Mouse (Mus musculus): ENCODE results near the gene E2f1. TPM values are rescaled to one million over a fixed set of nuclear protein-coding genes. Genes with fewer than 3 reads are reported as not detected.

The E2f1 gene
- polyA plus RNA-seq, 1 experiment from 2014 or later = 5.7 TPM

- Histone ChIP-seq H3K4me2 (replicated peaks; ENCODE audit: low read depth) (no peak overlapping the region), H3K27me3 (ENCODE audit: control insufficient read depth, insufficient read depth, low read length) (no peaks in the 10 kb centered on the region), H3K9ac (ENCODE audit: low read length) (no peak overlapping the region), H3K27ac (replicated peaks) (no peak overlapping the region), H3K4me1 (replicated peaks; ENCODE audit: control insufficient read depth, insufficient read depth) (no peaks in the 10 kb centered on the region), H3K4me3 (ENCODE audit: low read depth, low read length) (no peak overlapping the region), H3K9me3 (ENCODE audit: control insufficient read depth, low read length) (no peaks in the 10 kb centered on the region), H3K36me3 (ENCODE audit: control insufficient read depth, insufficient read depth, low read length) (peaks cover 4% of the 10 kb centered on the region; the same call in 1 of the 2 replicates)
- TF ChIP-seq EP300 (optimal IDR thresholded peaks at IDR 0.05) (no peak), CTCF (IDR thresholded peaks at IDR 0.05; ENCODE audit: low read depth) (no peak)
- 89% methylated on average over 4 of the region's 4 CpGs for WGBS
- DNase-seq (ENCODE audit: low spot score) (no peak), ATAC-seq (ENCODE audit: low FRiP score, low TSS enrichment) (no peak)
These were observed 19.4 kb upstream of the E2f1 start for GRCm38 (mm10) chr2:154589051-154589450.

- no peaks in the 10 kb centered on the region for H3K27me3 ChIP-seq (ENCODE audit: control insufficient read depth, insufficient read depth, low read length)
- no peak for ATAC-seq (ENCODE audit: low FRiP score, low TSS enrichment)
- TF ChIP-seq CTCF (IDR thresholded peaks at IDR 0.05; ENCODE audit: low read depth) = peak; percentile 69
- no peak for TF ChIP-seq EP300 (optimal IDR thresholded peaks at IDR 0.05)
- H3K27ac ChIP-seq (replicated peaks) = no peak overlapping the region
- no peaks in the 10 kb centered on the region for H3K9me3 ChIP-seq (ENCODE audit: control insufficient read depth, low read length)
- DNase-seq (ENCODE audit: low spot score) = peak; percentile 45
- H3K36me3 ChIP-seq (ENCODE audit: control insufficient read depth, insufficient read depth, low read length) = peaks cover 2% of the 10 kb centered on the region; the same call in 1 of the 2 replicates
- H3K9ac ChIP-seq (ENCODE audit: low read length) = no peak overlapping the region
- no peaks in the 10 kb centered on the region for H3K4me1 ChIP-seq (replicated peaks; ENCODE audit: control insufficient read depth, insufficient read depth)
- H3K4me2 ChIP-seq (replicated peaks; ENCODE audit: low read depth) = no peak overlapping the region
- no peak overlapping the region for H3K4me3 ChIP-seq (ENCODE audit: low read depth, low read length)
- WGBS = 78% methylated on average over 5 of the region's 5 CpGs
These were observed 16.7 kb upstream of the E2f1 start for GRCm38 (mm10) chr2:154586405-154586804.

GRCm38 (mm10) chr2:154584931-154585601 lies 15.4 kb upstream of the E2f1 start:
- Histone ChIP-seq H3K9me3 (ENCODE audit: control insufficient read depth, low read length) (no peaks in the 10 kb centered on the region), H3K27me3 (ENCODE audit: control insufficient read depth, insufficient read depth, low read length) (no peaks in the 10 kb centered on the region), H3K9ac (ENCODE audit: low read length) (no peak overlapping the region), H3K4me1 (replicated peaks; ENCODE audit: control insufficient read depth, insufficient read depth) (no peaks in the 10 kb centered on the region), H3K27ac (replicated peaks) (no peak overlapping the region), H3K4me3 (ENCODE audit: low read depth, low read length) (no peak overlapping the region), H3K36me3 (ENCODE audit: control insufficient read depth, insufficient read depth, low read length) (peaks cover 2% of the 10 kb centered on the region; the same call in 1 of the 2 replicates), H3K4me2 (replicated peaks; ENCODE audit: low read depth) (no peak overlapping the region)
- TF ChIP-seq CTCF (IDR thresholded peaks at IDR 0.05; ENCODE audit: low read depth) (no peak), EP300 (optimal IDR thresholded peaks at IDR 0.05) (no peak)
- 70% methylated on average over 17 of the region's 17 CpGs for WGBS
- no peak for DNase-seq (ENCODE audit: low spot score)
- no peak for ATAC-seq (ENCODE audit: low FRiP score, low TSS enrichment)

GRCm38 (mm10) chr2:154583906-154584872 lies 14.5 kb upstream of the E2f1 start:
- no peaks in the 10 kb centered on the region for H3K9me3 ChIP-seq (ENCODE audit: control insufficient read depth, low read length)
- TF ChIP-seq CTCF (IDR thresholded peaks at IDR 0.05; ENCODE audit: low read depth) = no peak
- no peak for TF ChIP-seq EP300 (optimal IDR thresholded peaks at IDR 0.05)
- H3K4me1 ChIP-seq (replicated peaks; ENCODE audit: control insufficient read depth, insufficient read depth) = no peaks in the 10 kb centered on the region
- H3K9ac ChIP-seq (ENCODE audit: low read length) = no peak overlapping the region
- no peak overlapping the region for H3K4me3 ChIP-seq (ENCODE audit: low read depth, low read length)
- DNase-seq (ENCODE audit: low spot score) (no peak), ATAC-seq (ENCODE audit: low FRiP score, low TSS enrichment) (no peak; the same call in 1 of the 2 replicates)
- H3K36me3 ChIP-seq (ENCODE audit: control insufficient read depth, insufficient read depth, low read length) = peaks cover 2% of the 10 kb centered on the region; the same call in 1 of the 2 replicates
- H3K27ac ChIP-seq (replicated peaks) = no peak overlapping the region
- no peak overlapping the region for H3K4me2 ChIP-seq (replicated peaks; ENCODE audit: low read depth)
- 54% methylated on average over 14 of the region's 15 CpGs for WGBS
- no peaks in the 10 kb centered on the region for H3K27me3 ChIP-seq (ENCODE audit: control insufficient read depth, insufficient read depth, low read length)

GRCm38 (mm10) chr2:154581421-154581820 lies 11.7 kb upstream of the E2f1 start:
- WGBS = 79% methylated on average over 1 of the region's 1 CpGs
- no peaks in the 10 kb centered on the region for H3K4me1 ChIP-seq (replicated peaks; ENCODE audit: control insufficient read depth, insufficient read depth)
- no peak overlapping the region; the same call in 1 of the 2 replicates for H3K27ac ChIP-seq (replicated peaks)
- no peak overlapping the region for H3K4me3 ChIP-seq (ENCODE audit: low read depth, low read length)
- H3K9ac ChIP-seq (ENCODE audit: low read length) = no peak overlapping the region
- H3K9me3 ChIP-seq (ENCODE audit: control insufficient read depth, low read length) = no peaks in the 10 kb centered on the region
- ATAC-seq (ENCODE audit: low FRiP score, low TSS enrichment) = no peak
- no peaks in the 10 kb centered on the region for H3K27me3 ChIP-seq (ENCODE audit: control insufficient read depth, insufficient read depth, low read length)
- no peak for DNase-seq (ENCODE audit: low spot score)
- TF ChIP-seq CTCF (IDR thresholded peaks at IDR 0.05; ENCODE audit: low read depth) (peak; percentile 44), EP300 (optimal IDR thresholded peaks at IDR 0.05) (no peak)
- no peak overlapping the region for H3K4me2 ChIP-seq (replicated peaks; ENCODE audit: low read depth)
- H3K36me3 ChIP-seq (ENCODE audit: control insufficient read depth, insufficient read depth, low read length) = no peaks in the 10 kb centered on the region

Data from stomach, postnatal 0 days (tissue).